ENCODE assay signal across 18 mouse cellular contexts in genomic region chr4:21793631-21794030, GRCm38 (mm10). TPM values are rescaled to one million over a fixed set of nuclear protein-coding genes. Genes with fewer than 3 reads are reported as not detected.
A peak's percentile ranks its signal among the peaks of the same experiment; 100 is the strongest.
DNase-seq lines count a peak whose midpoint lies in the region; ATAC-seq and TF ChIP-seq lines count a peak whose summit lies in the region.
"Had no signal": no experiment of that assay in that cellular context is flagged by ENCODE, and none has a peak within 500 bp of the region (broad histone marks: within the 10 kb centered on the region; RNA-seq: fewer than 3 reads in every experiment).

No protein-coding gene starts in this region.

- intact Hi-C loops in heart, postnatal 14 days (cut with DNase I), result no loop called here

- no peaks in the 10 kb centered on the region for H3K9me3 ChIP-seq in forebrain, postnatal 0 days (ENCODE audit: low read length)
- no peaks in the 10 kb centered on the region for H3K9me3 ChIP-seq in forebrain, embryonic 10.5 days
- no peaks in the 10 kb centered on the region for H3K9me3 ChIP-seq in heart, embryonic 10.5 days
- H3K9me3 ChIP-seq: heart, embryonic 12.5 days; limb, embryonic 15.5 days; midbrain, embryonic 12.5 days had no signal

- H3K27me3 ChIP-seq in forebrain, postnatal 0 days (ENCODE audit: insufficient read depth, low read length), result no peaks in the 10 kb centered on the region
- no peaks in the 10 kb centered on the region for H3K27me3 ChIP-seq in forebrain, embryonic 10.5 days (ENCODE audit: poor library complexity, severe bottlenecking)
- H3K27me3 ChIP-seq in heart, embryonic 10.5 days (ENCODE audit: insufficient read depth, poor library complexity, severe bottlenecking), result no peaks in the 10 kb centered on the region
- H3K27me3 ChIP-seq: heart, embryonic 12.5 days; limb, embryonic 15.5 days; midbrain, embryonic 12.5 days had no signal

- H3K36me3 ChIP-seq in forebrain, postnatal 0 days (ENCODE audit: insufficient read depth), result peaks cover 24% of the 10 kb centered on the region
- H3K36me3 ChIP-seq in forebrain, embryonic 10.5 days (replicated peaks), result peaks cover 39% of the 10 kb centered on the region
- H3K36me3 ChIP-seq in heart, embryonic 10.5 days, result peaks cover 27% of the 10 kb centered on the region

- H3K9ac ChIP-seq in forebrain, postnatal 0 days, result no peak overlapping the region
- H3K9ac ChIP-seq: heart, embryonic 12.5 days; limb, embryonic 15.5 days; midbrain, embryonic 12.5 days had no signal

- H3K4me3 ChIP-seq in forebrain, postnatal 0 days (ENCODE audit: low read depth, low read length), result no peak overlapping the region
- no peak overlapping the region for H3K4me3 ChIP-seq in forebrain, embryonic 10.5 days
- no peak overlapping the region for H3K4me3 ChIP-seq in heart, embryonic 10.5 days
- H3K4me3 ChIP-seq: heart, embryonic 12.5 days; limb, embryonic 15.5 days; midbrain, embryonic 12.5 days; myocyte had no signal

- TF ChIP-seq CTCF in forebrain, postnatal 0 days (IDR thresholded peaks at IDR 0.05; ENCODE audit: low read depth), result no peak
- no peak for TF ChIP-seq CTCF in brain, embryonic 14.5 days (IDR thresholded peaks at IDR 0.05; ENCODE audit: borderline replicate concordance, extremely low read depth, insufficient read depth, insufficient read length)

- no peaks in the 10 kb centered on the region for H3K4me1 ChIP-seq in forebrain, postnatal 0 days (ENCODE audit: insufficient read depth)
- no peaks in the 10 kb centered on the region; the same call in 1 of the 2 replicates for H3K4me1 ChIP-seq in forebrain, embryonic 10.5 days
- H3K4me1 ChIP-seq in heart, embryonic 10.5 days, result no peaks in the 10 kb centered on the region
- H3K4me1 ChIP-seq: limb, embryonic 15.5 days; midbrain, embryonic 12.5 days had no signal

- 47% methylated on average over 3 of the region's 3 CpGs for WGBS in forebrain, postnatal 0 days
- 83% methylated on average over 3 of the region's 3 CpGs for WGBS in forebrain, embryonic 10.5 days
- 42% methylated on average over 3 of the region's 3 CpGs for WGBS in heart, embryonic 10.5 days

- peak; percentile 65 for ATAC-seq in forebrain, postnatal 0 days

- no peak overlapping the region for H3K4me2 ChIP-seq in forebrain, postnatal 0 days (ENCODE audit: low read depth)
- H3K4me2 ChIP-seq: heart, embryonic 12.5 days; limb, embryonic 15.5 days; midbrain, embryonic 12.5 days had no signal

- no peak overlapping the region for H3K27ac ChIP-seq in forebrain, postnatal 0 days (ENCODE audit: low read depth, low read length)
- H3K27ac ChIP-seq in forebrain, embryonic 10.5 days, result no peak overlapping the region
- no peak overlapping the region for H3K27ac ChIP-seq in heart, embryonic 10.5 days
- H3K27ac ChIP-seq: limb, embryonic 15.5 days; midbrain, embryonic 12.5 days had no signal

- DNase-seq in forebrain, postnatal 0 days, result peak; percentile 6
- DNase-seq in forebrain, embryonic 10.5 days (ENCODE audit: extremely low spot score, low spot score), result no peak
- DNase-seq in brain, adult 2 months (ENCODE audit: low read depth, low spot score), result peak; percentile 66
- DNase-seq in brain, embryonic 14.5 days (ENCODE audit: low read depth), result peak; percentile 70
- DNase-seq in layer of hippocampus, postnatal 36 days, result peak; percentile 38 to 40
- DNase-seq in heart, embryonic 10.5 days (ENCODE audit: low spot score), result no peak
- no peak for DNase-seq in heart, postnatal 14 days
- DNase-seq: adrenal gland, adult 8-10 months; gastrocnemius, postnatal 36 days; heart, postnatal 4 days; kidney, adult 11 months; kidney, postnatal 10 days; lung, adult 18-20 months; lung, postnatal 4 days had no signal

- TF ChIP-seq POLR2A in brain, embryonic 14.5 days (IDR thresholded peaks at IDR 0.05; ENCODE audit: borderline replicate concordance, extremely low read depth, insufficient read depth, insufficient read length, poor library complexity, severe bottlenecking), result no peak

RNA-seq across cellular contexts. Expression of gene Tstd3, which starts 26.6 kb away (rescaled TPM):
- 10.5 and 15.9 TPM in 2 replicates for total RNA-seq in forebrain, postnatal 0 days (2014; rRNA removed)
- 13.2 and 16.6 TPM in 2 replicates for polyA plus RNA-seq in forebrain, postnatal 0 days (2015; fragmentation: Nextera tagmentation; extraction: Ambion mirVana)
- polyA plus RNA-seq in forebrain, embryonic 10.5 days (2016; fragmentation: Nextera tagmentation; extraction: Ambion mirVana), result 24.3 and 25.2 TPM in 2 replicates
- 9.4 and 13.4 TPM in 2 replicates for polyA plus RNA-seq in brain, embryonic 14.5 days (2012; rRNA removed)
- total RNA-seq in layer of hippocampus, postnatal 36 days (2021), result 10 to 100 TPM; 25.4 to 26.7 TPM
- polyA plus RNA-seq in heart, embryonic 10.5 days (2016; fragmentation: Nextera tagmentation; extraction: Ambion mirVana), result 26.7 and 28.0 TPM in 2 replicates
- 10 to 100 TPM; 12.5 TPM for total RNA-seq in heart, postnatal 14 days (2021)

RNA-seq across cellular contexts. Expression of gene Usp45, which starts 26.7 kb away (rescaled TPM):
- total RNA-seq in forebrain, postnatal 0 days (2014; rRNA removed), result 12.0 and 15.1 TPM in 2 replicates
- 3.5 and 5.3 TPM in 2 replicates for polyA plus RNA-seq in forebrain, postnatal 0 days (2015; fragmentation: Nextera tagmentation; extraction: Ambion mirVana)
- 12.0 and 12.4 TPM in 2 replicates for polyA plus RNA-seq in forebrain, embryonic 10.5 days (2016; fragmentation: Nextera tagmentation; extraction: Ambion mirVana)
- polyA plus RNA-seq in brain, embryonic 14.5 days (2012; rRNA removed), result 10.4 and 10.9 TPM in 2 replicates
- 10 to 100 TPM; 51.2 to 58.8 TPM for total RNA-seq in layer of hippocampus, postnatal 36 days (2021)
- polyA plus RNA-seq in heart, embryonic 10.5 days (2016; fragmentation: Nextera tagmentation; extraction: Ambion mirVana), result 8.9 and 9.5 TPM in 2 replicates
- total RNA-seq in heart, postnatal 14 days (2021), result 10 to 100 TPM; 12.6 to 17.1 TPM

RNA-seq across cellular contexts. Expression of gene Pnisr, which starts 53.8 kb away (rescaled TPM):
- total RNA-seq in forebrain, postnatal 0 days (2014; rRNA removed), result 83.8 and 104 TPM in 2 replicates
- 99.5 and 128 TPM in 2 replicates for polyA plus RNA-seq in forebrain, postnatal 0 days (2015; fragmentation: Nextera tagmentation; extraction: Ambion mirVana)
- 143 and 163 TPM in 2 replicates for polyA plus RNA-seq in forebrain, embryonic 10.5 days (2016; fragmentation: Nextera tagmentation; extraction: Ambion mirVana)
- polyA plus RNA-seq in brain, embryonic 14.5 days (2012; rRNA removed), result 234 and 276 TPM in 2 replicates
- total RNA-seq in layer of hippocampus, postnatal 36 days (2021), result 100 to 1,000 TPM; 195 to 242 TPM
- polyA plus RNA-seq in heart, embryonic 10.5 days (2016; fragmentation: Nextera tagmentation; extraction: Ambion mirVana), result 88.8 and 103 TPM in 2 replicates
- total RNA-seq in heart, postnatal 14 days (2021), result 10 to 100 TPM; 38.7 to 56.3 TPM

Comparison
In these comparisons a context has a peak if more than half of its experiments do, and no peak if none do; other contexts are left out.
1. DNase-seq: peak in forebrain, postnatal 0 days (single experiment), brain, adult 2 months (single experiment), brain, embryonic 14.5 days (single experiment) and layer of hippocampus, postnatal 36 days (2 of 2); none in forebrain, embryonic 10.5 days (single experiment), heart, embryonic 10.5 days (single experiment) and heart, postnatal 14 days (0 of 2).